Comparison of ENCODE assay signal across 10 mouse cellular contexts in genomic region chr5:38787851-38788520, GRCm38 (mm10).
DNase-seq lines count a peak whose midpoint lies in the region; ATAC-seq lines count a peak whose summit lies in the region.
"Had no signal": no experiment of that assay in that cellular context is flagged by ENCODE, and none has a peak within 500 bp of the region (broad histone marks: within the 10 kb centered on the region; RNA-seq: fewer than 3 reads in every experiment).

No protein-coding gene starts in this region.

- no peaks in the 10 kb centered on the region for H3K9me3 ChIP-seq in lung, embryonic 15.5 days
- no peaks in the 10 kb centered on the region for H3K9me3 ChIP-seq in heart, embryonic 10.5 days

- no peaks in the 10 kb centered on the region for H3K36me3 ChIP-seq in lung, embryonic 15.5 days
- H3K36me3 ChIP-seq in heart, embryonic 10.5 days: no peaks in the 10 kb centered on the region

- no peak; the same call in 1 of the 2 replicates for ATAC-seq in lung, embryonic 15.5 days (ENCODE audit: borderline replicate concordance, extremely low read depth, low FRiP score, low TSS enrichment)
- ATAC-seq: Patski had no signal

- no peak overlapping the region for H3K9ac ChIP-seq in lung, embryonic 15.5 days

- H3K27ac ChIP-seq in lung, embryonic 15.5 days: no peak overlapping the region
- no peak overlapping the region for H3K27ac ChIP-seq in heart, embryonic 10.5 days
- H3K27ac ChIP-seq: macrophage had no signal

- H3K4me1 ChIP-seq in lung, embryonic 15.5 days: no peaks in the 10 kb centered on the region
- H3K4me1 ChIP-seq in heart, embryonic 10.5 days: peaks cover 9% of the 10 kb centered on the region; the same call in 1 of the 2 replicates

- no peak for DNase-seq in lung, postnatal 25 days (ENCODE audit: low spot score)
- no peak for DNase-seq in heart, embryonic 10.5 days (ENCODE audit: low spot score)
- DNase-seq in left cerebral cortex, adult 11 months (ENCODE audit: low spot score): peak; percentile 14
- peak; percentile 22 for DNase-seq in retina, adult 2 months (ENCODE audit: low read depth, low spot score)
- no peak for DNase-seq in urinary bladder, postnatal 25 days (ENCODE audit: low spot score)
- DNase-seq in urinary bladder, adult 2 months (ENCODE audit: low spot score): no peak
- DNase-seq in ovary, adult 18-20 months (ENCODE audit: low spot score): no peak

- no peaks in the 10 kb centered on the region for H3K27me3 ChIP-seq in lung, embryonic 15.5 days
- 0 out of 2 replicates have a peak, but pooled peaks cover 5% of the 10 kb centered on the region for H3K27me3 ChIP-seq in heart, embryonic 10.5 days (ENCODE audit: insufficient read depth, poor library complexity, severe bottlenecking)
- H3K27me3 ChIP-seq: Patski had no signal

- H3K4me2 ChIP-seq in lung, embryonic 15.5 days: peak overlapping the region; percentile 27

- 30% methylated on average over 15 of the region's 15 CpGs for WGBS in lung, embryonic 15.5 days
- 27% methylated on average over 15 of the region's 15 CpGs for WGBS in heart, embryonic 10.5 days

- H3K4me3 ChIP-seq in lung, embryonic 15.5 days: no peak overlapping the region
- peak overlapping the region; percentile 27; the same call in 1 of the 2 replicates for H3K4me3 ChIP-seq in heart, embryonic 10.5 days

Comparison
In these comparisons a context has a peak if more than half of its experiments do, and no peak if none do; other contexts are left out.
1. DNase-seq: peak in left cerebral cortex, adult 11 months (single experiment) and retina, adult 2 months (single experiment); none in lung, postnatal 25 days (single experiment), heart, embryonic 10.5 days (single experiment), urinary bladder, postnatal 25 days (single experiment), urinary bladder, adult 2 months (single experiment) and ovary, adult 18-20 months (single experiment).